Mouse (Mus musculus) embryonic fibroblast, embryonic 13.5 days (primary cell): ENCODE measurements around the gene Gm39566.

ENCODE experiments used
- CTCF ChIP-seq: IDR thresholded peaks from 2 replicates; pipeline ENCODE4 v1.5.1; 2011; ENCODE audit warnings: mild to moderate bottlenecking, control low read depth, low read length, moderate library complexity, borderline replicate concordance; ENCODE audit not compliant: insufficient read depth
- POLR2A ChIP-seq: IDR thresholded peaks from 2 replicates; pipeline ENCODE4 v1.6.1; 2011; ENCODE audit warnings: low read depth, mild to moderate bottlenecking, control low read depth, low read length, moderate library complexity

DNA sequence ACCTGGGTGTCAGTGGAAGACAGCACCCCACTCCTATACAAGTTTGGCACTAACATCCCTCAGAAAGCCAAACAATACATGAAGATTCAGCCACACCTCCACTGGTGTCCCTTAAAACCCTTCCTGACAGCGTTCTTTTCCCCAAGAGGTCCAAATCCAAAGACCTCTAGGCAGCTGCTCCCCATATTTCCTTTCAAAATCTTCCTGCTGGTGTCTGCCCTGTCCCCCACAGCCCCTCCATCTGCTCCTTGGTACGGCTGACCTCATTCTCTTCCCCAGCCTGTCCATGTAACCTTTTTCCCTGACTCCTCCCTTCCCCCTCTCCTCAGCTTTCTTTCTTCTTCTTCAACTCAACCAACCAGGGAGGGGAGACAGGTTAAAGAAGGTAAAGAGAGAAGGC, 8.4 kb upstream of the Gm39566 start:
- TF ChIP-seq CTCF (no peak), POLR2A (no peak)
